Mouse (Mus musculus) cerebellum, postnatal 14 days (tissue): ENCODE results near the gene Abl1.

Experiments used
- DNase-seq, 2 experiments: peaks; one replicate each; pipeline ENCODE4 v3.0.0; 2021; ENCODE audit warnings: mixed read lengths in 2 of 2

The Abl1 gene

DNA sequence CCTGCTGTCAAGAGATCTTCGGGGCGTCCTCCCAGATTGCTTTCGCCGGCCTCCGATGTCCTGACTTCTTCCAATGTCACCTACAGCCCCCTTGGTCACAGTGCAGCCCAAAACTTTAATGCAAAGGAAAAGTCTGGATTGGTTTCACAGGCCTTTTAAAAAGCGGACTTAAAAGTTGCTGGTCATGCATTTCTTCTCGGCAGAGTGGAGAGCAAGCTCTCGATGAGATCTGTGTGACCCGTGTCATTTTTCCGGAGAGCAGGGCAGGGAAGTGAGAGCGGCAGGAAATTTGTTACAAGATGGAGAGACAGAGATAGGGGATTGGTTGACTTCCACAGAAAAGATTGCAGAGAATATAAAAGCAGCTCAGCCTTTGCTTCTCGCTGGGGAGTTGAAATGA lies 869 bp downstream of the Abl1 start:
- DNase-seq, result no peak

- no peak for DNase-seq
Observed at GRCm38 (mm10) chr2:31690063-31690462, 1.9 kb downstream of the Abl1 start.

DNA sequence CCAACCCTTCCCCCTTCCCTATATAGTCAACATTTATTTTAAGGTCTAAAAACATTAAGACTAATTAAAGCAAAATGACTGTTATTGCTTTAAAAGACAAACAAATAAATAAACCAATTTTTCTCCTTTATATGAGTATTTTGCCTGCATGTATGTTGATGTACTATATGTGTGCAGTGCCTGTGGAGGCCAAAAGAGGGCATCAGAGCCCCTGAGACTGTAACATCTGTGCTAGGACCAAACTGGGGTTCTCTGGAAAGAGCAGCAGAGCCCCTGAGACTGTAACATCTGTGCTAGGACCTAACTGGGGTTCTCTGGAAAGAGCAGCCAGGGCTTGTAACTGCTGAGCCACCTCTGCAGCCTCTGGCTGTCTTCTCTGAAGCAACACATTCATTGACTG lies 10.0 kb downstream of the Abl1 start:
- DNase-seq, result no peak

DNA sequence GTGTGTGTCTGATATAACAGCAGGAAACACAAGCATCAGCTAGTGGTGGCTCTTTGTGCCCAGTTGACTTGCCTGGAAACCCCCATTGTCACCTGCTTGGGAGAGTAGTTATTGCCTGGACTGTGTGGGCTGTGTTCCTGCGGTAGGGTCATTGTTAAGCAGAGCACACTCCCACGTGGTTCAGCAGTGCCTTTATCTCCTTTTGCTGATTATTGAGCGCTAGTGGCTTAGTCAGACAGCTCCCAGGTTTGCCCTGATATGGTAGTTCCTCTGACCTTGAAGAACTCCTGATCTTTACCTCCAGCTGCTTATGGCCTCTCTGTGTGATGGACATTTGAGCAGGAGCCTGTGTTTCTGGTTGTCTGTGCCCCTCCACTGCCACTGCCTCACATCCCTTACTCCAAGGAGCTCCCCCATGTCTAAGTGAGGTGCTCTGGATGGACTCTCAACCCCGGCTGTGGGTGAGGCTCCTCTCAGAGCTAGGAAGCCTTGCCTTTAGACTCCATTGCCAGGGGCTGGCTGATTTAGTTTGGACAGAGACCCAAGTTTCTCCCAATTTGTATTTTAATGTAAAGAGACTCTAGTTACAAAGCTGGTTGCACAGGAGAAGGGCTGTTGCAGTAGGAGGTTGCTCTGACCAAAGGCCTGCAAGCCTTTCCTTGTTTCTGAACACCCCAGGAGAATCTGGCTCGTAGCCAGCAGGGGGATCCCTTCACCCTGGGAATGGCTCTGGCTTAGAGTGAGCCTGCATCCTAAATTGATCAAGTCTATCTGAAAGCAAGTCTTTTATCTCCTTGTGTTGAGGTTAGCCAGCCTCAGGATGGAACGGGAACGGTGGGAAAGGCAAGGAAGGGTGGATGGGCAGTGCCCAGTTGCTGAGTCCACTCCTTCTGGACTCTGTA lies 12.6 kb downstream of the Abl1 start:
- no peak for DNase-seq

DNA sequence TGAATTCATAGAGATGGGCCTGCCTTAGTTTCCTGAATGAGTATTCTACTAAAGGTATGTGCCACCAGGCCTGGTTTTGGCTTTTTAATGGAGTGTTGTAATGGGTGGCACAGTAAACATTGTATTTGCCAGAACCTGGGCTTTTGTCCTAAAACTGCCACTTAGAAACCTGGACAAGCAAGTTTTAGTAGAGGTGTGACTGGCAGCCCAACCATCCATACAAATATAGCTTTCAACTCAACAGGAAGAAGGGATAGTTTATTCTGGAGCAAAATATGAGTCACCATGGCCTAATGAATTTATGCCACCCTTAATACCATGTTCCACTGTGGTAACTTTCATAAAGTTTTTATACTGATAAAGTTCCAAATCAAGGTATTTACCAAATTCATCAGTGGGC lies 15.1 kb downstream of the Abl1 start:
- no peak for DNase-seq

DNA sequence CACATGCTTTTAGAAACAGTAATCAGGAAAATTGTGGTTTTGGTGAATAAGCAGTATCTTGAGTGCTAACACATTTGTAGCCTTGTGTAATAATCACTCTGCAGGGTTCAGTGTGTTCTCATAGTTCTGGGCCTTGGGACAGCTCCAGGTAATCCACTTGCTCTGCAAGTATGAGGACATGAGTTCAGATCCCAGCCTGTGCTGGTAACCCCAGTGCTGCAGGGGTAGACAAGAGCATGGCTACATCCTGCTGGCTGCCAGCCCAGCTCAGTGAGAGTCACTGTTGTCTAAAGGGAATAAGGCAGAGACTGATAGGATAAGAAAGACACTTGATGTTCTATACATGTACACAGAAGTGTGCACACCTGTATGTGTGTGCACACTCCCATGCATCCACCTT lies 17.7 kb downstream of the Abl1 start:
- no peak for DNase-seq

DNA sequence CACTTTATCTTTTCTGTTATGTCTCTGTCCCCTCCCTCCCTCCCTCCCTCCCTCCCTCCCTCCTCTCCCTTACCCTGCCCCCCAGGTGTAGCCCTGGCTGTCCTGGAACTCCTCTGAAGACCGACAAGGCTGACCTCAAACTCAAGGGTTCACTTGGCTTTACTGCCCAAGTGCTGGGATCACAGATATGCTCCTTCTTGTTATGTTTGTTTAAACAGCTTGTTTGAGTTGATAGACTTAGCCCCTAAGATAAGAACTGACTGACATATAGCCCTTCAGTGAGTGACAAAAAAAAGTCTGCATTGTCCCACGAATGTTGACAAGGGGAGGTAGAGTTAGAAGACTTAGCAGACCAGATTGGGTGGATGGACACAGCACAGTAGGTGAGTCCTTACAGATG lies 18.4 kb downstream of the Abl1 start:
- DNase-seq, result no peak

GRCm38 (mm10) chr2:31712716-31713115 lies 24.5 kb downstream of the Abl1 start:
- peak; percentile 16 to 23 for DNase-seq

DNA sequence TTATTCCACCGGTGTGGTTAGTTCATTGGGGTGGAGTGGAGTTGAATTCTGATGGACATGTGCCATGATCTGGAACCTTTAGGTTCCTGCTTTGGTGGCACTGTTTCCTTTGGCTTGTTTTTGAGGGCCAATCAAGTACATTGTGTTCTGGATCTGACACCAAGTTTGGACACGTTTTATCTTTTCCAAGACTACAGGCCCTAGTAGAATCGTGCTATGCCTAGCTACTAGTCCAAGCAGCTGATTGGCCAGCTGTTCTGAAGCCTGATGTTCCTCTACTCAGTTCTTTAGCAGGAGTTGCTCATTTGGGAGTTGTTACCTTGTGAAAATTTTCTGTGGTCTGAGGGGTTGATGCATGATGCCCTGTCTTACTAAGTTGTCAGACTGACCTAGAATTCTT lies 25.6 kb downstream of the Abl1 start:
- no peak for DNase-seq

- DNase-seq, result no peak
Observed at GRCm38 (mm10) chr2:31714780-31715179, 26.6 kb downstream of the Abl1 start.

DNA sequence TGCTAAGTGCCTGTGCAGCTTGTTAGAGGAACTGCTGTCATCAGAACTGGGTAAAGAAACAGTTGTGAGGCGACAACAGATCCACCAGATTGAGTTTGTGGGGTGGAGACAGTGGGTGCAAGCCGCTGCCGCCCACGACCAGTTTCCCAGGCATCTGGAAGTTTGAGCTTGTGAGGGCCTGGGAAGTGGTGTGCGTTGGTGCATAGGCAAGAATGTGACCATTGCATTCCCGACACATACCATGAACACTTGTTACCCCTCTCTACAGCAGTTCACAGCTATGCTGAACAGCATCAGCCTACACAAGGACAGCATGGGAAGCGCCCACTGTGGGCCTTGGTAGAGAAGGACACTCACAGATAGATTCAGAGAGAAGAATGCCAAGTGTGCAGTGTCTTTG lies 27.8 kb downstream of the Abl1 start:
- no peak for DNase-seq

- DNase-seq, result no peak
Observed at GRCm38 (mm10) chr2:31719202-31719880, 31.2 kb downstream of the Abl1 start.

DNA sequence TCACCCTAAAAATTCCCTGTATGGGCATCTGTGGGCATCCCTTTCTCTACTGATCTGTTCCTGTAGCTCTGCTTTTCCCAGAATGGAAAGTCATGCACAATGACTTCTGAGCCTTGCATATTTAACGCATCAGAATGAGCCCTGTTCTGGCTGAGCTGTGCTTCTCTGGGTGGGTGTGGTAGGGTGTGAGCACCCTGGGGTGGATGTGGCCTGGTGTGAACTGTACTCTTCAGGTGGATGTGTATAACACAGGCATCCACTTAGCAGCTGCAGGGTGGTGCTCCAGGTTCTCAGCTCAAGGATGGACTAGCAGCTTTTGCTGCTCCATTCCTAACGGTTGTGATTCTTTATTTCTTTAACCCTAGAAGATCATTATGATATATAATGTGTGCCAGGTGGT lies 31.8 kb downstream of the Abl1 start:
- no peak for DNase-seq

- peak in 1 of 2 experiments; percentile 29 for DNase-seq
Observed at GRCm38 (mm10) chr2:31720783-31721182, 32.6 kb downstream of the Abl1 start.

GRCm38 (mm10) chr2:31724730-31725490 lies 36.7 kb downstream of the Abl1 start:
- no peak for DNase-seq

- no peak for DNase-seq
Observed at GRCm38 (mm10) chr2:31727576-31728277, 39.6 kb downstream of the Abl1 start.

- DNase-seq, result no peak
Observed at GRCm38 (mm10) chr2:31730640-31731039, 42.5 kb downstream of the Abl1 start.

- DNase-seq, result no peak
Observed at GRCm38 (mm10) chr2:31732497-31732896, 44.3 kb downstream of the Abl1 start.

DNA sequence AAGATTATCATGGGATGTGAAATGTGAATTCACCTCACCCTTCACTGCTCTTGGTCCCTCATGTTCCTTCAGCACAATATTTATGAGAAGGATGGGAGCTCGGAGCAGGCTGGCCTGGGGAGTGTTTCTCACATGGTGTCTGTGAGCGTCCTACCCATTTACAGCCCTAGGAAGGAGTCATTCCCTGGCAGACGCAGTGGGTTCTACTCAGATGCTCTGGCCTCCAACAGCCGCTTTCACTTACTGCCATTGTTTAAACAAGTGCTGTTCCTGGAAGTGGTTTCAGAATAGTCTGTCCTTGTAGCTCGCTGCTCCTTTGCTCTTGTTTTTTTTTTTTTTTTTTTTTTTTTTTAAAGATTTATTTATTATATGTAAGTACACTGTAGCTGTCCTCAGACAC lies 45.4 kb downstream of the Abl1 start:
- DNase-seq, result no peak

- no peak for DNase-seq
Observed at GRCm38 (mm10) chr2:31739041-31739440, 50.9 kb downstream of the Abl1 start.

- DNase-seq, result no peak
Observed at GRCm38 (mm10) chr2:31741728-31742127, 53.6 kb downstream of the Abl1 start.

GRCm38 (mm10) chr2:31742134-31742533 lies 54.0 kb downstream of the Abl1 start:
- DNase-seq, result no peak

DNA sequence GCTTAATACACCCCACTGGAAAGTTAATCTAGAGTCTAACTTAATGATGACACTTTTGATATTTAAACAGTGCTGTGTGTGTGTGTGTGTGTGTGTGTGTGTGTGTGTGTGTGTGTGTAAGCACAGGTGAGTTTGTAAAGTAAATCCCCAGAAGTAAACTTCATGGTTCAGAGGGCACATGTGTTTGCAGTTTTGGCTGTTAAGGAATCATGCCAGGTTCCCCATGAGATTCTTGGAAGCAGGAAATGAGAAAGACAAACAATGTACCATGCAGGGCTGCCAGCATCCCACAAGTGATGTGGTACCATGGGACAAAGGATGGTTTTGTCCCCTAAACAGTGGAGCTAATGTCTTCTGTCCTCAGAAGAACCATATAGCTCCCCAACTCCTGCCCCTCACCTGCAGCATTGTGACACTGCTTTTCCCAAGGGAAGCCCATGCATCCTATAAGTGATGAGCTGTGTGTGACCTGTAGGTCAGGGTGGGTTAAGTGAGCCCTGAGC lies 57.6 kb downstream of the Abl1 start:
- DNase-seq, result no peak
